Mouse (Mus musculus): ENCODE results near the gene Dlx4. TPM values are rescaled to one million over a fixed set of nuclear protein-coding genes. Genes with fewer than 3 reads are reported as not detected.
A peak's percentile ranks its signal among the peaks of the same experiment; 100 is the strongest.

The Dlx4 gene
- polyA plus RNA-seq (2015; fragmentation: Nextera tagmentation; extraction: Ambion mirVana), result 2.2 and 2.7 TPM in 2 replicates

GRCm38 (mm10) chr11:95145851-95146403 lies at the start of gene Dlx4:
Dlx4 (minus strand) TSS chr11:95146263.
- H3K27ac ChIP-seq, result no peak within 1 kb of the TSS
- ATAC-seq (ENCODE audit: low FRiP score, low read depth), result no peak
- under 1% methylated on average over 48 of the region's 48 CpGs for WGBS
- peak within 1 kb of the TSS; percentile 35 for H3K9ac ChIP-seq
- H3K36me3 ChIP-seq, result no peaks in the 10 kb centered on the region
- H3K27me3 ChIP-seq, result peaks cover 99% of the 10 kb centered on the region
- peak within 1 kb of the TSS; percentile 45 for H3K4me3 ChIP-seq
- peak within 1 kb of the TSS; percentile 71 for H3K4me2 ChIP-seq (replicated peaks)
- no peaks in the 10 kb centered on the region for H3K9me3 ChIP-seq
- H3K4me1 ChIP-seq, result peaks cover 47% of the 10 kb centered on the region

GRCm38 (mm10) chr11:95189863-95190262 lies 43.8 kb upstream of the Dlx4 start:
- no peak overlapping the region for H3K4me3 ChIP-seq
- H3K4me1 ChIP-seq, result peaks cover 35% of the 10 kb centered on the region
- no peaks in the 10 kb centered on the region for H3K36me3 ChIP-seq
- no peaks in the 10 kb centered on the region for H3K9me3 ChIP-seq
- H3K27me3 ChIP-seq, result peaks cover 33% of the 10 kb centered on the region
- no peak for ATAC-seq (ENCODE audit: low FRiP score, low read depth)
- no peak overlapping the region for H3K27ac ChIP-seq
- no peak overlapping the region for H3K9ac ChIP-seq
- WGBS, result 28% methylated on average over 11 of the region's 11 CpGs
- no peak overlapping the region for H3K4me2 ChIP-seq (replicated peaks)

- H3K27ac ChIP-seq, result no peak overlapping the region
- no peaks in the 10 kb centered on the region for H3K36me3 ChIP-seq
- peaks cover 24% of the 10 kb centered on the region; the same call in 1 of the 2 replicates for H3K27me3 ChIP-seq
- no peak overlapping the region for H3K4me3 ChIP-seq
- no peak overlapping the region for H3K9ac ChIP-seq
- ATAC-seq (ENCODE audit: low FRiP score, low read depth), result no peak
- peaks cover 54% of the 10 kb centered on the region for H3K4me1 ChIP-seq
- 95% methylated on average over 7 of the region's 7 CpGs for WGBS
- H3K4me2 ChIP-seq (replicated peaks), result no peak overlapping the region
- H3K9me3 ChIP-seq, result no peaks in the 10 kb centered on the region
Measured at GRCm38 (mm10) chr11:95186826-95187225, 40.8 kb upstream of the Dlx4 start.

GRCm38 (mm10) chr11:95185700-95186099 lies 39.6 kb upstream of the Dlx4 start:
- Histone ChIP-seq H3K4me3 (no peak overlapping the region), H3K27me3 (0 out of 2 replicates have a peak, but pooled peaks cover 14% of the 10 kb centered on the region), H3K36me3 (no peaks in the 10 kb centered on the region), H3K4me1 (peaks cover 58% of the 10 kb centered on the region), H3K27ac (no peak overlapping the region), H3K4me2 (replicated peaks) (no peak overlapping the region; the same call in 1 of the 2 replicates), H3K9me3 (no peaks in the 10 kb centered on the region), H3K9ac (no peak overlapping the region)
- ATAC-seq (ENCODE audit: low FRiP score, low read depth), result no peak
- WGBS, result 10% methylated on average over 11 of the region's 11 CpGs

- Histone ChIP-seq H3K4me2 (replicated peaks) (no peak overlapping the region), H3K9me3 (no peaks in the 10 kb centered on the region), H3K27me3 (0 out of 2 replicates have a peak, but pooled peaks cover 4% of the 10 kb centered on the region), H3K4me3 (no peak overlapping the region), H3K27ac (peak overlapping the region; percentile 70; the same call in 1 of the 2 replicates), H3K9ac (no peak overlapping the region), H3K36me3 (no peaks in the 10 kb centered on the region), H3K4me1 (peaks cover 56% of the 10 kb centered on the region)
- no peak for ATAC-seq (ENCODE audit: low FRiP score, low read depth)
- WGBS, result 17% methylated on average over 5 of the region's 5 CpGs
Measured at GRCm38 (mm10) chr11:95184561-95184960, 38.5 kb upstream of the Dlx4 start.

GRCm38 (mm10) chr11:95179311-95179710 lies 33.2 kb upstream of the Dlx4 start:
- peaks cover 34% of the 10 kb centered on the region for H3K4me1 ChIP-seq
- H3K27ac ChIP-seq, result no peak overlapping the region
- WGBS, result 41% methylated on average over 12 of the region's 12 CpGs
- H3K36me3 ChIP-seq, result no peaks in the 10 kb centered on the region
- no peak for ATAC-seq (ENCODE audit: low FRiP score, low read depth)
- no peak overlapping the region for H3K4me2 ChIP-seq (replicated peaks)
- no peak overlapping the region for H3K9ac ChIP-seq
- H3K27me3 ChIP-seq, result no peaks in the 10 kb centered on the region
- no peak overlapping the region for H3K4me3 ChIP-seq
- no peaks in the 10 kb centered on the region for H3K9me3 ChIP-seq

- Histone ChIP-seq H3K27me3 (no peaks in the 10 kb centered on the region), H3K4me3 (no peak overlapping the region), H3K4me2 (replicated peaks) (no peak overlapping the region), H3K9ac (no peak overlapping the region), H3K27ac (no peak overlapping the region), H3K36me3 (no peaks in the 10 kb centered on the region), H3K9me3 (no peaks in the 10 kb centered on the region), H3K4me1 (no peaks in the 10 kb centered on the region)
- ATAC-seq (ENCODE audit: low FRiP score, low read depth), result no peak
- 85% methylated on average over 5 of the region's 5 CpGs for WGBS
Measured at GRCm38 (mm10) chr11:95165857-95166256, 19.8 kb upstream of the Dlx4 start.

GRCm38 (mm10) chr11:95161708-95162107 lies 15.6 kb upstream of the Dlx4 start:
- Histone ChIP-seq H3K4me3 (no peak overlapping the region), H3K36me3 (no peaks in the 10 kb centered on the region), H3K9ac (no peak overlapping the region), H3K27me3 (no peaks in the 10 kb centered on the region), H3K9me3 (no peaks in the 10 kb centered on the region), H3K4me2 (replicated peaks) (no peak overlapping the region), H3K4me1 (no peaks in the 10 kb centered on the region), H3K27ac (no peak overlapping the region)
- ATAC-seq (ENCODE audit: low FRiP score, low read depth), result no peak
- WGBS, result 68% methylated on average over 4 of the region's 4 CpGs

- Histone ChIP-seq H3K4me2 (replicated peaks) (no peak overlapping the region), H3K4me3 (no peak overlapping the region), H3K9me3 (no peaks in the 10 kb centered on the region), H3K9ac (no peak overlapping the region), H3K4me1 (no peaks in the 10 kb centered on the region), H3K27ac (no peak overlapping the region), H3K36me3 (no peaks in the 10 kb centered on the region), H3K27me3 (no peaks in the 10 kb centered on the region)
- ATAC-seq (ENCODE audit: low FRiP score, low read depth), result no peak
- WGBS, result 50% methylated on average over 7 of the region's 7 CpGs
Measured at GRCm38 (mm10) chr11:95160693-95161092, 14.6 kb upstream of the Dlx4 start.

GRCm38 (mm10) chr11:95159763-95160371 lies 13.8 kb upstream of the Dlx4 start:
- ATAC-seq (ENCODE audit: low FRiP score, low read depth), result no peak
- WGBS, result 83% methylated on average over 8 of the region's 8 CpGs
- Histone ChIP-seq H3K4me2 (replicated peaks) (no peak overlapping the region), H3K27ac (no peak overlapping the region), H3K9me3 (no peaks in the 10 kb centered on the region), H3K27me3 (no peaks in the 10 kb centered on the region), H3K4me1 (no peaks in the 10 kb centered on the region), H3K36me3 (no peaks in the 10 kb centered on the region), H3K9ac (no peak overlapping the region), H3K4me3 (no peak overlapping the region)

- Histone ChIP-seq H3K27ac (no peak overlapping the region), H3K9me3 (no peaks in the 10 kb centered on the region), H3K4me3 (no peak overlapping the region), H3K4me1 (no peaks in the 10 kb centered on the region), H3K27me3 (peaks cover 9% of the 10 kb centered on the region), H3K9ac (no peak overlapping the region), H3K36me3 (no peaks in the 10 kb centered on the region), H3K4me2 (replicated peaks) (no peak overlapping the region)
- no peak for ATAC-seq (ENCODE audit: low FRiP score, low read depth)
- 74% methylated on average over 5 of the region's 5 CpGs for WGBS
Measured at GRCm38 (mm10) chr11:95157872-95158271, 11.8 kb upstream of the Dlx4 start.

GRCm38 (mm10) chr11:95157356-95157755 lies 11.3 kb upstream of the Dlx4 start:
- Histone ChIP-seq H3K9ac (no peak overlapping the region), H3K4me2 (replicated peaks) (no peak overlapping the region), H3K4me3 (no peak overlapping the region), H3K4me1 (no peaks in the 10 kb centered on the region), H3K27ac (no peak overlapping the region), H3K27me3 (peaks cover 14% of the 10 kb centered on the region), H3K36me3 (no peaks in the 10 kb centered on the region), H3K9me3 (no peaks in the 10 kb centered on the region)
- no peak for ATAC-seq (ENCODE audit: low FRiP score, low read depth)
- 43% methylated on average over 5 of the region's 5 CpGs for WGBS

- Histone ChIP-seq H3K9me3 (no peaks in the 10 kb centered on the region), H3K27ac (no peak overlapping the region), H3K4me2 (replicated peaks) (no peak overlapping the region), H3K4me3 (no peak overlapping the region), H3K4me1 (peaks cover 4% of the 10 kb centered on the region; the same call in 1 of the 2 replicates), H3K9ac (no peak overlapping the region), H3K27me3 (peaks cover 33% of the 10 kb centered on the region), H3K36me3 (no peaks in the 10 kb centered on the region)
- ATAC-seq (ENCODE audit: low FRiP score, low read depth), result no peak
- 83% methylated on average over 2 of the region's 2 CpGs for WGBS
Measured at GRCm38 (mm10) chr11:95155511-95155910, 9.4 kb upstream of the Dlx4 start.

Measured in limb, embryonic 13.5 days (tissue).